Mouse (Mus musculus) ES-E14 (cell line): ENCODE data around the gene Cmtm7.

Source experiments
- HCFC1 ChIP-seq: IDR thresholded peaks from 2 replicates; pipeline ENCODE4 v1.6.1; 2012; ENCODE audit warnings: low read length, inconsistent platforms, borderline replicate concordance; ENCODE audit not compliant: insufficient read depth
- MAFK ChIP-seq: IDR thresholded peaks from 2 replicates; pipeline ENCODE4 v1.6.1; 2014; ENCODE audit warnings: mild to moderate bottlenecking, low read depth, low read length, inconsistent platforms; ENCODE audit not compliant: insufficient read depth
- ZC3H11A ChIP-seq: IDR thresholded peaks from 2 replicates; pipeline ENCODE4 v1.6.1; 2012; ENCODE audit warnings: low read depth, mild to moderate bottlenecking, inconsistent platforms, low read length, borderline replicate concordance

DNA sequence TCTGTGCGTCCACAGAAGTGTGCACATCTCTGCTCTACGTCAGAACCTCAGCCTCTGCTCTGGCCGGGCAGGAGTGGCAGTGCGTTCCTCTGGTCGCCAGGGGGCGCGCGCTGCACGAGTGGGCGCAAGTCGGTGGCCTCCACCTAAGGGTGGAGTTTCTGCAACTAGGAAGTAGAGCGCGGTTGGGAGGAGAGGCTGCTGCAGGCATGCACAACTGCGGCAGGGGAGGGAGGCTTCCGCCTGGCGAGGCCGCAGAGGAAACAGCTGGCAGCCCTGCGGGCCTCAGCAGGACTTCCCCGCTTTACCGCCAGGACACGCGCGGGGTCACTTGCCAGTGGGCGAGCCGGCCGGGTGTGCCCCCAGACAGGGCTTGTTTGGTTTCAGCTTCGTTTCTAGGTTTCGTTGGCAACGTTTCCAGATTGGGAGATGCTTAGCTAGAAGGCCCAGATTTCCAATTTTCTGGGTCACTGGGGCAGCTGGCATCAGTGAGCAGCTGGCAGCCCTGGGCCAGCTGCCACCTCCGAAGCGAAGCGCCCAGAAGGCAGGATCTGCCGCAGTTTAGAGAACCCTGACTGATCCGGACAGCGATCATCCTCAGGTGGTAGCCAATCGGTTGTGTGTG, 28.7 kb downstream of the Cmtm7 start:
- TF ChIP-seq MAFK (no peak), HCFC1 (no peak), ZC3H11A (no peak)
